Mouse (Mus musculus): ENCODE measurements around the gene Sec16b. TPM values are rescaled to one million over a fixed set of nuclear protein-coding genes. Genes with fewer than 3 reads are reported as not detected.

Sec16b gene
- polyA plus RNA-seq, 1 experiment: 1.1 TPM

GRCm38 (mm10) chr1:157537636-157538035 lies 31.1 kb downstream of the Sec16b start:
- 79% methylated on average over 5 of the region's 5 CpGs for WGBS
- peak in 1 of 2 experiments; percentile 18 for DNase-seq (ENCODE audit: low read depth in 1 of 2, low spot score in 2 of 2)

DNA sequence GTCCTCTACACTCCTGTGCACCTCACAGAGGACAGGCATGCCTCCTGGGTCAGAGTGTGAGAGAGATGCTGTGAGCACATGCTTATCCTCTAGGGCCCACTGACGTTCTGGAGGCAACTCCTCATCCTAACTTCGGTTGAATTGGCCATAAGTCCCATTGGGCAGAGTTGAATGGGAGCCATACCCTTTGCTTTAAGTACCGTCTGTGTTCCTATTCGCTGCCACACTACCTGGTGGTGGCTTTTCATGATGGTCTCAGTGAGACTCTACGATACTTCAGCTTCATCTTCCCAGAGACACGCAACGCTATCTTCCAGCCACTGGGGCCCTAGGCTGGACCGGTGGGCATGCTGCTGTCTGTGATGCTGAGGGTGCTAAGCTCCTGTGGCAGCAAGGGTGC lies 38.5 kb downstream of the Sec16b start:
- H3K4me3 ChIP-seq (ENCODE audit: extremely low read depth, insufficient read depth, insufficient read length): no peak overlapping the region
- no peaks in the 10 kb centered on the region; the same call in 1 of the 2 replicates for H3K4me1 ChIP-seq (ENCODE audit: control insufficient read depth, insufficient read depth, insufficient read length)
- WGBS: 95% methylated on average over 8 of the region's 8 CpGs
- TF ChIP-seq POLR2A (IDR thresholded peaks at IDR 0.05; ENCODE audit: low read depth, low read length) (no peak), CTCF (IDR thresholded peaks at IDR 0.05; ENCODE audit: extremely low read depth, insufficient read depth, insufficient read length, insufficient replicate concordance) (no peak)
- no peak for DNase-seq (ENCODE audit: low read depth in 1 of 2, low spot score in 2 of 2)
- no peaks in the 10 kb centered on the region for H3K27me3 ChIP-seq (ENCODE audit: control insufficient read depth, insufficient read depth, low read length)
- no peaks in the 10 kb centered on the region for H3K36me3 ChIP-seq (ENCODE audit: control insufficient read depth, insufficient read depth, low read length)
- H3K27ac ChIP-seq (ENCODE audit: insufficient read depth, low read length): no peak overlapping the region

More at GRCm38 (mm10) chr1:157537636-157538035, 31.1 kb downstream of the Sec16b start:
- Histone ChIP-seq H3K27me3 (ENCODE audit: control insufficient read depth, insufficient read depth, low read length) (no peaks in the 10 kb centered on the region), H3K27ac (ENCODE audit: insufficient read depth, low read length) (no peak overlapping the region), H3K4me1 (ENCODE audit: control insufficient read depth, insufficient read depth, insufficient read length) (no peaks in the 10 kb centered on the region), H3K36me3 (ENCODE audit: control insufficient read depth, insufficient read depth, low read length) (no peaks in the 10 kb centered on the region), H3K4me3 (ENCODE audit: extremely low read depth, insufficient read depth, insufficient read length) (no peak overlapping the region)
- TF ChIP-seq CTCF (IDR thresholded peaks at IDR 0.05; ENCODE audit: extremely low read depth, insufficient read depth, insufficient read length, insufficient replicate concordance): no peak
- TF ChIP-seq POLR2A (IDR thresholded peaks at IDR 0.05; ENCODE audit: low read depth, low read length): no peak

DNA sequence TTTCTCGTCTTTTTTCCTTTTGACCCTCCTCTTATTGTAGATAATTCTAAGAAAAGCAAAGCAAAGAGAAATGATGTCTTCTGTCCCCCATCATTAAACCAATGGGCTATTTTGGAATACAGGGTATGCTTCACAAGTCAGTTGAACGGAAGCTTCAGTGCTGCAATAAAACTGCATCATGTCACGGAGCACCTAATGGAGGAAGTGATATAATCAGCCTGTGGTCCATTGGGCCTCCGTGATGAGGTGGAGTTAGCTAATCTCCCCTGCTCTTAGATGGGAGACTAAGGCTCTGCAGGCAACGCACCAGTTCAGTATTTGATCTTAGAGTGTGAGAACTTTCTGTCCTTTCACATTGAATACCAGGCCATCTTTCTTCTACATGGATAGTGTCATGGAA lies 41.1 kb downstream of the Sec16b start:
- H3K27ac ChIP-seq (ENCODE audit: insufficient read depth, low read length): no peak overlapping the region
- TF ChIP-seq POLR2A (IDR thresholded peaks at IDR 0.05; ENCODE audit: low read depth, low read length) (no peak), CTCF (IDR thresholded peaks at IDR 0.05; ENCODE audit: extremely low read depth, insufficient read depth, insufficient read length, insufficient replicate concordance) (no peak)

GRCm38 (mm10) chr1:157549721-157550120 lies 43.2 kb downstream of the Sec16b start:
- TF ChIP-seq POLR2A (IDR thresholded peaks at IDR 0.05; ENCODE audit: low read depth, low read length) (no peak), CTCF (IDR thresholded peaks at IDR 0.05; ENCODE audit: extremely low read depth, insufficient read depth, insufficient read length, insufficient replicate concordance) (no peak)
- DNase-seq (ENCODE audit: low read depth in 1 of 2, low spot score in 2 of 2): no peak
- Histone ChIP-seq H3K27me3 (ENCODE audit: control insufficient read depth, insufficient read depth, low read length) (no peaks in the 10 kb centered on the region), H3K36me3 (ENCODE audit: control insufficient read depth, insufficient read depth, low read length) (no peaks in the 10 kb centered on the region), H3K27ac (ENCODE audit: insufficient read depth, low read length) (no peak overlapping the region), H3K4me1 (ENCODE audit: control insufficient read depth, insufficient read depth, insufficient read length) (peaks cover 7% of the 10 kb centered on the region; the same call in 1 of the 2 replicates), H3K4me3 (ENCODE audit: extremely low read depth, insufficient read depth, insufficient read length) (no peak overlapping the region)
- WGBS: 23% methylated on average over 3 of the region's 3 CpGs

More for the DNA sequence above, 41.1 kb downstream of the Sec16b start:
- Histone ChIP-seq H3K36me3 (ENCODE audit: control insufficient read depth, insufficient read depth, low read length) (no peaks in the 10 kb centered on the region), H3K27me3 (ENCODE audit: control insufficient read depth, insufficient read depth, low read length) (no peaks in the 10 kb centered on the region), H3K4me1 (ENCODE audit: control insufficient read depth, insufficient read depth, insufficient read length) (no peaks in the 10 kb centered on the region; the same call in 1 of the 2 replicates), H3K4me3 (ENCODE audit: extremely low read depth, insufficient read depth, insufficient read length) (no peak overlapping the region)
- 46% methylated on average over 5 of the region's 5 CpGs for WGBS
- DNase-seq (ENCODE audit: low read depth in 1 of 2, low spot score in 2 of 2): no peak

- no peaks in the 10 kb centered on the region for H3K27me3 ChIP-seq (ENCODE audit: control insufficient read depth, insufficient read depth, low read length)
- no peak overlapping the region for H3K27ac ChIP-seq (ENCODE audit: insufficient read depth, low read length)
- H3K36me3 ChIP-seq (ENCODE audit: control insufficient read depth, insufficient read depth, low read length): no peaks in the 10 kb centered on the region
- DNase-seq (ENCODE audit: low read depth in 1 of 2, low spot score in 2 of 2): peak; percentile 35 to 58
- H3K4me1 ChIP-seq (ENCODE audit: control insufficient read depth, insufficient read depth, insufficient read length): peaks cover 11% of the 10 kb centered on the region; the same call in 1 of the 2 replicates
- TF ChIP-seq CTCF (IDR thresholded peaks at IDR 0.05; ENCODE audit: extremely low read depth, insufficient read depth, insufficient read length, insufficient replicate concordance): peak; percentile 71; the same call in 1 of the 2 replicates
- TF ChIP-seq POLR2A (IDR thresholded peaks at IDR 0.05; ENCODE audit: low read depth, low read length): no peak
- H3K4me3 ChIP-seq (ENCODE audit: extremely low read depth, insufficient read depth, insufficient read length): no peak overlapping the region
- WGBS: 58% methylated on average over 7 of the region's 7 CpGs
Measured at GRCm38 (mm10) chr1:157552749-157553451, 46.4 kb downstream of the Sec16b start.

DNA sequence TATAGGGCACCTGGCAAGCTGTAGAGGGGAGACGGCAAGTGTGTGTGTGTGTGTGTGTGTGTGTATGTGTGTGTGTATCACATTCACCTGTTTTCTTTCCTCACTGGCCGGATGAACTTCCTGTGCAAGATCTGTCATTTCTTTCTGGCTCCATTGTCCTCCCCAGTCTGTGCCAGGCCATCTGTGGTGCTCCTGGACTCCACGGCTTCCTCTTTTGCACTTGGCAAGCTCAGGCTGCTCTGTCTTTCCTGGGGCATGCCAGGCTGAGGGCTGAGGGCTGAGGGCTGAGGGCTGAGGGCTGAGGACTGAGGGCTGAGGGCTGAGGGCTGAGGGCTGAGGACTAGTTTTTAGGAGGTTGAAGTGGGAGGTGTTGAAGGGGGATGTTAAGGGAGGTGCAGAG lies 47.6 kb downstream of the Sec16b start:
- H3K36me3 ChIP-seq (ENCODE audit: control insufficient read depth, insufficient read depth, low read length): no peaks in the 10 kb centered on the region
- TF ChIP-seq CTCF (IDR thresholded peaks at IDR 0.05; ENCODE audit: extremely low read depth, insufficient read depth, insufficient read length, insufficient replicate concordance) (no peak), POLR2A (IDR thresholded peaks at IDR 0.05; ENCODE audit: low read depth, low read length) (no peak)
- no peak for DNase-seq (ENCODE audit: low read depth in 1 of 2, low spot score in 2 of 2)
- H3K27me3 ChIP-seq (ENCODE audit: control insufficient read depth, insufficient read depth, low read length): no peaks in the 10 kb centered on the region
- peaks cover 11% of the 10 kb centered on the region; the same call in 1 of the 2 replicates for H3K4me1 ChIP-seq (ENCODE audit: control insufficient read depth, insufficient read depth, insufficient read length)
- no peak overlapping the region; the same call in 1 of the 2 replicates for H3K4me3 ChIP-seq (ENCODE audit: extremely low read depth, insufficient read depth, insufficient read length)
- WGBS: 32% methylated on average over 3 of the region's 3 CpGs
- no peak overlapping the region for H3K27ac ChIP-seq (ENCODE audit: insufficient read depth, low read length)

Measured in spleen, adult 2 months (tissue).